Mouse (Mus musculus) neural tube, embryonic 15.5 days (tissue): Measurements from ENCODE around the gene Aurka. TPM values are rescaled to one million over a fixed set of nuclear protein-coding genes. Genes with fewer than 3 reads are reported as not detected.

ENCODE experiments used
- ATAC-seq: fragments of 200-750 bp; cut with Nextera tagmentation; 2 replicates; pipeline ENCODE4 v1.8.0; 2017; ENCODE audit warnings: mild to moderate bottlenecking, moderate TSS enrichment, moderate library complexity; ENCODE audit not compliant: low FRiP score
- H3K27ac ChIP-seq: fragments of 300-500 bp; sonication (generic); replicated peaks from 2 replicates; pipeline ENCODE4 v1.5.1; 2015; ENCODE audit warnings: mild to moderate bottlenecking, inconsistent platforms
- H3K27me3 ChIP-seq: fragments of 300-500 bp; sonication (generic); replicated peaks from 2 replicates; pipeline ENCODE4 v1.6.1; 2015; ENCODE audit warnings: inconsistent platforms
- H3K36me3 ChIP-seq: fragments of 300-500 bp; sonication (generic); 2 replicates; pipeline ENCODE4 v1.6.1; 2015; ENCODE audit warnings: inconsistent platforms
- H3K4me1 ChIP-seq: fragments of 300-500 bp; sonication (generic); 2 replicates; pipeline ENCODE4 v1.6.1; 2015; ENCODE audit warnings: inconsistent platforms
- H3K4me2 ChIP-seq: fragments of 300-500 bp; sonication (generic); 2 replicates; pipeline ENCODE4 v1.6.1; 2015; ENCODE audit warnings: inconsistent platforms, mild to moderate bottlenecking, moderate library complexity
- H3K4me3 ChIP-seq: fragments of 300-500 bp; sonication (generic); replicated peaks from 2 replicates; pipeline ENCODE4 v1.5.1; 2015; ENCODE audit warnings: mild to moderate bottlenecking, inconsistent platforms
- H3K9ac ChIP-seq: fragments of 300-500 bp; sonication (generic); replicated peaks from 2 replicates; pipeline ENCODE4 v1.6.1; 2015; ENCODE audit warnings: mild to moderate bottlenecking, inconsistent platforms
- H3K9me3 ChIP-seq: fragments of 300-500 bp; sonication (generic); replicated peaks from 2 replicates; pipeline ENCODE4 v1.6.1; 2016; ENCODE audit warnings: inconsistent platforms
- WGBS: fragments of 180-500 bp; shearing (Covaris S2); methylation state at CpG from one replicate; pipeline ENCODE4 v1.1.7; 2015; ENCODE audit warnings: mixed read lengths; 5-methylcytosine and 5-hydroxymethylcytosine counted together
- polyA plus RNA-seq: library from polyadenylated mRNA; unstranded; fragments of >200 nt; fragmentation: Nextera tagmentation; extraction: Ambion mirVana; gene quantifications from 2 replicates; pipeline ENCODE4 v1.2.1, GENCODE M21; 2015

Gene Aurka
- polyA plus RNA-seq = 11.7 and 34.1 TPM in 2 replicates

GRCm38 (mm10) chr2:172370411-172371223, at the start of gene Aurka, which contains the start of gene Cstf1:
Aurka (minus strand) TSS chr2:172370535.
Cstf1 (plus strand) TSS chr2:172370681.
- no peaks in the 10 kb centered on the region for H3K9me3 ChIP-seq
- no peaks in the 10 kb centered on the region for H3K27me3 ChIP-seq
- H3K27ac ChIP-seq = peak within 1 kb of the TSS; percentile 88
- peaks cover 22% of the 10 kb centered on the region for H3K36me3 ChIP-seq
- under 1% methylated on average over 66 of the region's 66 CpGs for WGBS
- peak; percentile 99 for ATAC-seq
- H3K4me1 ChIP-seq = peaks cover 21% of the 10 kb centered on the region
- peak within 1 kb of the TSS; percentile 81 for H3K4me2 ChIP-seq
- H3K4me3 ChIP-seq = peak within 1 kb of the TSS; percentile 93
- peak within 1 kb of the TSS; percentile 93 for H3K9ac ChIP-seq

GRCm38 (mm10) chr2:172418208-172418607, 47.9 kb upstream of the Aurka start:
- no peak for ATAC-seq
- Histone ChIP-seq H3K36me3 (no peaks in the 10 kb centered on the region), H3K4me2 (no peak overlapping the region), H3K4me1 (0 out of 2 replicates have a peak, but pooled peaks cover 3% of the 10 kb centered on the region), H3K27ac (no peak overlapping the region), H3K27me3 (no peaks in the 10 kb centered on the region), H3K9me3 (no peaks in the 10 kb centered on the region), H3K9ac (no peak overlapping the region), H3K4me3 (no peak overlapping the region)
- 88% methylated on average over 5 of the region's 5 CpGs for WGBS

GRCm38 (mm10) chr2:172416876-172417275, 46.5 kb upstream of the Aurka start:
- peaks cover 10% of the 10 kb centered on the region for H3K4me1 ChIP-seq
- no peaks in the 10 kb centered on the region for H3K27me3 ChIP-seq
- H3K4me2 ChIP-seq = no peak overlapping the region
- no peak overlapping the region for H3K9ac ChIP-seq
- no peaks in the 10 kb centered on the region for H3K36me3 ChIP-seq
- no peak overlapping the region for H3K27ac ChIP-seq
- 92% methylated on average over 5 of the region's 5 CpGs for WGBS
- H3K9me3 ChIP-seq = no peaks in the 10 kb centered on the region
- no peak for ATAC-seq
- H3K4me3 ChIP-seq = no peak overlapping the region

GRCm38 (mm10) chr2:172416218-172416617, 45.9 kb upstream of the Aurka start:
- Histone ChIP-seq H3K27ac (no peak overlapping the region), H3K4me3 (no peak overlapping the region), H3K27me3 (no peaks in the 10 kb centered on the region), H3K36me3 (no peaks in the 10 kb centered on the region), H3K9ac (no peak overlapping the region), H3K4me1 (peaks cover 10% of the 10 kb centered on the region), H3K9me3 (no peaks in the 10 kb centered on the region), H3K4me2 (no peak overlapping the region)
- WGBS = 71% methylated on average over 12 of the region's 12 CpGs
- ATAC-seq = no peak

- Histone ChIP-seq H3K9me3 (no peaks in the 10 kb centered on the region), H3K27me3 (no peaks in the 10 kb centered on the region), H3K36me3 (no peaks in the 10 kb centered on the region), H3K4me2 (no peak overlapping the region), H3K27ac (no peak overlapping the region), H3K9ac (no peak overlapping the region), H3K4me1 (peaks cover 10% of the 10 kb centered on the region), H3K4me3 (no peak overlapping the region)
- no peak for ATAC-seq
- WGBS = 65% methylated on average over 5 of the region's 5 CpGs
Measured at GRCm38 (mm10) chr2:172413894-172414293, 43.6 kb upstream of the Aurka start.

- WGBS = 34% methylated on average over 4 of the region's 4 CpGs
- no peak for ATAC-seq
Measured at GRCm38 (mm10) chr2:172413273-172413672, 42.9 kb upstream of the Aurka start.

GRCm38 (mm10) chr2:172412454-172412853, 42.1 kb upstream of the Aurka start:
- ATAC-seq = no peak
- H3K9me3 ChIP-seq = no peaks in the 10 kb centered on the region
- peak overlapping the region; percentile 31 for H3K4me2 ChIP-seq
- peaks cover 10% of the 10 kb centered on the region for H3K4me1 ChIP-seq
- WGBS = 10% methylated on average over 9 of the region's 9 CpGs
- no peak overlapping the region for H3K27ac ChIP-seq
- H3K27me3 ChIP-seq = no peaks in the 10 kb centered on the region
- H3K9ac ChIP-seq = no peak overlapping the region
- no peaks in the 10 kb centered on the region for H3K36me3 ChIP-seq
- H3K4me3 ChIP-seq = no peak overlapping the region

More at GRCm38 (mm10) chr2:172413273-172413672, 42.9 kb upstream of the Aurka start:
- H3K9me3 ChIP-seq = no peaks in the 10 kb centered on the region
- H3K4me1 ChIP-seq = peaks cover 10% of the 10 kb centered on the region
- H3K27ac ChIP-seq = no peak overlapping the region
- no peaks in the 10 kb centered on the region for H3K36me3 ChIP-seq
- H3K4me3 ChIP-seq = no peak overlapping the region
- H3K4me2 ChIP-seq = no peak overlapping the region
- no peaks in the 10 kb centered on the region for H3K27me3 ChIP-seq
- H3K9ac ChIP-seq = no peak overlapping the region

- ATAC-seq = no peak
- Histone ChIP-seq H3K4me3 (no peak overlapping the region), H3K9ac (no peak overlapping the region), H3K36me3 (no peaks in the 10 kb centered on the region), H3K27ac (no peak overlapping the region), H3K4me1 (peaks cover 10% of the 10 kb centered on the region), H3K4me2 (no peak overlapping the region), H3K9me3 (no peaks in the 10 kb centered on the region), H3K27me3 (no peaks in the 10 kb centered on the region)
- WGBS = 83% methylated on average over 11 of the region's 11 CpGs
Measured at GRCm38 (mm10) chr2:172411091-172411490, 40.8 kb upstream of the Aurka start.

- 78% methylated on average over 2 of the region's 2 CpGs for WGBS
- H3K36me3 ChIP-seq = no peaks in the 10 kb centered on the region
- no peak for ATAC-seq
Measured at GRCm38 (mm10) chr2:172410686-172411085, 40.4 kb upstream of the Aurka start.

GRCm38 (mm10) chr2:172407499-172407898, 37.2 kb upstream of the Aurka start:
- Histone ChIP-seq H3K4me3 (no peak overlapping the region), H3K27ac (no peak overlapping the region), H3K27me3 (no peaks in the 10 kb centered on the region), H3K9ac (no peak overlapping the region), H3K4me1 (peaks cover 2% of the 10 kb centered on the region), H3K9me3 (no peaks in the 10 kb centered on the region), H3K4me2 (no peak overlapping the region), H3K36me3 (no peaks in the 10 kb centered on the region)
- ATAC-seq = no peak
- WGBS = 82% methylated on average over 2 of the region's 2 CpGs

More at GRCm38 (mm10) chr2:172410686-172411085, 40.4 kb upstream of the Aurka start:
- H3K9ac ChIP-seq = no peak overlapping the region
- no peak overlapping the region for H3K4me2 ChIP-seq
- H3K4me1 ChIP-seq = peaks cover 10% of the 10 kb centered on the region
- H3K27me3 ChIP-seq = no peaks in the 10 kb centered on the region
- no peak overlapping the region for H3K27ac ChIP-seq
- H3K4me3 ChIP-seq = no peak overlapping the region
- no peaks in the 10 kb centered on the region for H3K9me3 ChIP-seq

GRCm38 (mm10) chr2:172406173-172406572, 35.8 kb upstream of the Aurka start:
- no peak for ATAC-seq
- WGBS = 77% methylated on average over 4 of the region's 4 CpGs
- Histone ChIP-seq H3K4me1 (no peaks in the 10 kb centered on the region), H3K27ac (no peak overlapping the region), H3K4me2 (no peak overlapping the region), H3K27me3 (no peaks in the 10 kb centered on the region), H3K9me3 (no peaks in the 10 kb centered on the region), H3K36me3 (no peaks in the 10 kb centered on the region), H3K4me3 (no peak overlapping the region), H3K9ac (no peak overlapping the region)

GRCm38 (mm10) chr2:172405011-172405410, 34.7 kb upstream of the Aurka start:
- Histone ChIP-seq H3K4me1 (no peaks in the 10 kb centered on the region), H3K4me3 (no peak overlapping the region), H3K36me3 (no peaks in the 10 kb centered on the region), H3K27ac (no peak overlapping the region), H3K4me2 (no peak overlapping the region), H3K9ac (no peak overlapping the region), H3K27me3 (no peaks in the 10 kb centered on the region), H3K9me3 (no peaks in the 10 kb centered on the region)
- WGBS = 78% methylated on average over 3 of the region's 3 CpGs
- ATAC-seq = no peak
